Mouse (Mus musculus): ENCODE results near the gene Neurl1b.

Neurl1b gene

GRCm38 (mm10) chr17:26452371-26452972, 37.8 kb downstream of the Neurl1b start:
- DNase-seq (ENCODE audit: low spot score): no peak

- DNase-seq (ENCODE audit: low spot score): no peak
These were observed 42.9 kb downstream of the Neurl1b start for GRCm38 (mm10) chr17:26457506-26457905.

GRCm38 (mm10) chr17:26458049-26458448, 43.4 kb downstream of the Neurl1b start:
- no peak for DNase-seq (ENCODE audit: low spot score)

- DNase-seq (ENCODE audit: low spot score): peak; percentile 48
These were observed 48.1 kb downstream of the Neurl1b start for GRCm38 (mm10) chr17:26462634-26463170.

GRCm38 (mm10) chr17:26463432-26463831, 48.8 kb downstream of the Neurl1b start:
- no peak for DNase-seq (ENCODE audit: low spot score)

GRCm38 (mm10) chr17:26463984-26464383, 49.4 kb downstream of the Neurl1b start:
- DNase-seq (ENCODE audit: low spot score): no peak

- DNase-seq (ENCODE audit: low spot score): no peak
These were observed 49.9 kb downstream of the Neurl1b start for GRCm38 (mm10) chr17:26464481-26464880.

- no peak for DNase-seq (ENCODE audit: low spot score)
These were observed 50.3 kb downstream of the Neurl1b start for GRCm38 (mm10) chr17:26464972-26465371.

- DNase-seq (ENCODE audit: low spot score): peak; percentile 36
These were observed 52.1 kb downstream of the Neurl1b start for GRCm38 (mm10) chr17:26466741-26467150.

GRCm38 (mm10) chr17:26467619-26468018, 53.0 kb downstream of the Neurl1b start:
- no peak for DNase-seq (ENCODE audit: low spot score)

GRCm38 (mm10) chr17:26468102-26468894, 53.7 kb downstream of the Neurl1b start:
- no peak for DNase-seq (ENCODE audit: low spot score)

- no peak for DNase-seq (ENCODE audit: low spot score)
These were observed 62.2 kb downstream of the Neurl1b start for GRCm38 (mm10) chr17:26476871-26477270.

- no peak for DNase-seq (ENCODE audit: low spot score)
These were observed 64.0 kb downstream of the Neurl1b start for GRCm38 (mm10) chr17:26478672-26479071.

- no peak for DNase-seq (ENCODE audit: low spot score)
These were observed 65.0 kb downstream of the Neurl1b start for GRCm38 (mm10) chr17:26479619-26480018.

- no peak for DNase-seq (ENCODE audit: low spot score)
These were observed 66.3 kb downstream of the Neurl1b start for GRCm38 (mm10) chr17:26480956-26481355.

GRCm38 (mm10) chr17:26484626-26485421, 70.2 kb downstream of the Neurl1b start:
- no peak for DNase-seq (ENCODE audit: low spot score)

- DNase-seq (ENCODE audit: low spot score): no peak
These were observed 72.6 kb downstream of the Neurl1b start for GRCm38 (mm10) chr17:26487266-26487665.

GRCm38 (mm10) chr17:26487917-26488316, 73.3 kb downstream of the Neurl1b start:
- DNase-seq (ENCODE audit: low spot score): no peak

- no peak for DNase-seq (ENCODE audit: low spot score)
These were observed 74.2 kb downstream of the Neurl1b start for GRCm38 (mm10) chr17:26488711-26489403.

GRCm38 (mm10) chr17:26490072-26490471, 75.4 kb downstream of the Neurl1b start:
- no peak for DNase-seq (ENCODE audit: low spot score)

- DNase-seq (ENCODE audit: low spot score): no peak
These were observed 76.3 kb downstream of the Neurl1b start for GRCm38 (mm10) chr17:26490910-26491309.

- DNase-seq (ENCODE audit: low spot score): peak; percentile 64
These were observed 77.6 kb downstream of the Neurl1b start for GRCm38 (mm10) chr17:26492246-26492645.
